Mouse (Mus musculus) cerebellum, adult 9-11 months (tissue): Measurements from ENCODE around the gene Trnt1.

Experiments
- DNase-seq: peaks from one replicate; pipeline ENCODE4 v3.0.0; 2022

The Trnt1 gene

GRCm38 (mm10) chr6:106768640-106769289 lies at the start of gene Trnt1:
Trnt1 (plus strand) TSS chr6:106769120.
- DNase-seq = peak; percentile 96

GRCm38 (mm10) chr6:106725642-106726041 lies 43.3 kb upstream of the Trnt1 start:
- DNase-seq = no peak

- DNase-seq = no peak
Measured at GRCm38 (mm10) chr6:106726078-106726477, 42.8 kb upstream of the Trnt1 start.

GRCm38 (mm10) chr6:106727703-106728102 lies 41.2 kb upstream of the Trnt1 start:
- DNase-seq = no peak

GRCm38 (mm10) chr6:106729682-106730314 lies 39.1 kb upstream of the Trnt1 start:
- DNase-seq = no peak

GRCm38 (mm10) chr6:106732563-106732962 lies 36.4 kb upstream of the Trnt1 start:
- no peak for DNase-seq

GRCm38 (mm10) chr6:106738229-106738628 lies 30.7 kb upstream of the Trnt1 start:
- no peak for DNase-seq

GRCm38 (mm10) chr6:106740244-106740825 lies 28.6 kb upstream of the Trnt1 start:
- no peak for DNase-seq

- no peak for DNase-seq
Measured at GRCm38 (mm10) chr6:106743556-106744233, 25.2 kb upstream of the Trnt1 start.

- no peak for DNase-seq
Measured at GRCm38 (mm10) chr6:106745673-106746394, 23.1 kb upstream of the Trnt1 start.

GRCm38 (mm10) chr6:106747251-106747650 lies 21.7 kb upstream of the Trnt1 start:
- DNase-seq = no peak

- no peak for DNase-seq
Measured at GRCm38 (mm10) chr6:106747804-106748203, 21.1 kb upstream of the Trnt1 start.

GRCm38 (mm10) chr6:106748887-106749388 lies 20.0 kb upstream of the Trnt1 start, which contains the start of gene Il5ra:
Il5ra (minus strand) TSS chr6:106749037.
- no peak for DNase-seq

- DNase-seq = no peak
Measured at GRCm38 (mm10) chr6:106750291-106750690, 18.6 kb upstream of the Trnt1 start.

- DNase-seq = no peak
Measured at GRCm38 (mm10) chr6:106758299-106758698, 10.6 kb upstream of the Trnt1 start.

- DNase-seq = no peak
Measured at GRCm38 (mm10) chr6:106760473-106761218, 8.3 kb upstream of the Trnt1 start.

GRCm38 (mm10) chr6:106761486-106761885 lies 7.4 kb upstream of the Trnt1 start:
- no peak for DNase-seq

- DNase-seq = no peak
Measured at GRCm38 (mm10) chr6:106765892-106766291, 3.0 kb upstream of the Trnt1 start.

GRCm38 (mm10) chr6:106766774-106767173 lies 2.1 kb upstream of the Trnt1 start:
- no peak for DNase-seq

GRCm38 (mm10) chr6:106769290-106769866 lies 458 bp downstream of the Trnt1 start:
- DNase-seq = no peak

- DNase-seq = no peak
Measured at GRCm38 (mm10) chr6:106770046-106770445, 1.1 kb downstream of the Trnt1 start.

GRCm38 (mm10) chr6:106787138-106787537 lies 18.2 kb downstream of the Trnt1 start:
- DNase-seq = no peak
